Mouse (Mus musculus) ES-CJ7 (cell line): Measurements from ENCODE around the gene a.

Experiments used
- DNase-seq: peaks from one replicate; pipeline ENCODE4 v3.0.0; 2011; ENCODE audit warnings: low read depth, low spot score

The a gene

GRCm38 (mm10) chr2:155091743-155092075, 300.5 kb downstream of the a start:
- no peak for DNase-seq

- no peak for DNase-seq
These were observed 302.2 kb downstream of the a start for GRCm38 (mm10) chr2:155093418-155093817.

GRCm38 (mm10) chr2:155098720-155099380, 307.6 kb downstream of the a start:
- DNase-seq, result no peak

- DNase-seq, result no peak
These were observed 308.2 kb downstream of the a start for GRCm38 (mm10) chr2:155099421-155099820.

GRCm38 (mm10) chr2:155099994-155100795, 309.0 kb downstream of the a start:
- no peak for DNase-seq
